Mouse (Mus musculus) heart, postnatal 0 days (tissue): ENCODE measurements at regions not wholly inside any gene's neighbourhood (a gene's known extent, or its start where the extent isn't known, plus 50 kb on each side); places are given as distances from the start of the nearest gene placed in this dataset.

Experiments used
- CTCF ChIP-seq: IDR thresholded peaks from 2 replicates; pipeline ENCODE4 v1.5.1; 2016; ENCODE audit warnings: antibody characterized with exemption, control low read depth, low read depth
- EP300 ChIP-seq: IDR thresholded peaks from 2 replicates; pipeline ENCODE4 v1.6.1; 2016; ENCODE audit warnings: antibody characterized with exemption, low read depth

GRCm38 (mm10) chr2:142560896-142561500, 340.3 kb downstream of the Kif16b start:
- no peak for TF ChIP-seq CTCF
- no peak for TF ChIP-seq EP300
